Mouse (Mus musculus): ENCODE data around the gene Klhl4.

Klhl4 gene

DNA sequence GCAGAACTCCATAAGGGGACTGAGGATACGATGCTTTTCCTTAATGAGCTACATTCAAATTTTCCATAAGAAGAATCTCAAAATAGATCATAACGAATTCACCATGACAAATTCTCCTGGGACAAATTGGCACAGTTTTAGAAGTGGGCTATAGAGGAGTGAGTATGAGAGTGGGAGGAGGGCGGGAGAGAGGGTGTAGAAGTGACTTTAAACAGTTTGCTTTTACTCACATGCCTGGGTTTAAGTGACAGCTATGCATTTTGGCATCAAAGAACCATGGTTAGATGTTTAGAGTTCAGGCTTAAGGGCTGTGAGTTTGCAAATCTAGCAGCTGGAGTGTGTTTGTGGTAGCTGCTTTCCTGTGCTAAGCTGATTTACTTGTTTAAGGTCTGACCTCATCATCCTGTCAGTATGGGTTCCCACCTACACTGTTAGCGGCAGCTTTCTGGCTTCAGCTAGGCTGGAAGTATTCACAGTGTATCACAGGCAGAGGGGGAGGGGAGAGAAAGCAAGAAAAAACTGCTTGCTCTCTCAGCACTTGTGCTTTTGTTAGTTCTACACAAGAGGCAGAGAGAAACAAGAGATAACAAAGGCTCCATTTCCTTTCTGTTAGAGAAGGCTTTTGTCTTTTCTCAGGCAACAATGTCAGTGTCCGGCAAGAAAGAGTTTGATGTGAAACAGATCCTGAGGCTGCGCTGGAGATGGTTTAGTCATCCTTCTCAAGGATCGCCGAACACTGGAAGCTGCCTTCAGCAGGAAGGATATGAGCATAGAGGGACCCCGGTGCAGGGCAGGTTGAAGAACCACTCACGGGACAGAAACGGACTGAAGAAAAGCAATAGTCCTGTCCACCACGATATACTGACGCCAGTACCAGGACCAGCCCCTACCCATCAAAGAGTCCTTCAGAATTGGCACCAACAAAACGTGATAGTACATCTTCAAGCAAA lies at the start of gene Klhl4:
Klhl4 (plus strand) TSS at position 552 of the 950 bp plus-strand sequence.
- no peak for DNase-seq (ENCODE audit: extremely low read depth, insufficient read length, low spot score)

DNA sequence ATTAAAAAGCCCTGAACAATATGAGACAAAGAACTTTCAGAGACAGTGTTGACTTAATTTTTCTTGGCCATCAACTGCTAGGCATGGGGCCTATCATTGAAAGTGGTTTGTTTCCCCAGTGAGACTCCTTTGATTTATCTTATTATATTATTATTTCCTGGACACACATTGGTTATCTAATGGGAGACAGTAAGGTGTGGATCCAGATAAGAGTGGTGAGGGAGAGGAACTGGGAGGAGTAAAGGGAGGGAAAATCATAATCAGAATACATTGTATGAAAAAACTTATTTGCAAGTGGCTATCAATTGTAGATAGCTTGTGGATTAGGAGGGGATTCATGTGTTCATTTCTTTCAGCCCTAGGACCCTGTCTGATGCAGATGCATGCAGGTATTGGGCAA lies 10.0 kb downstream of the Klhl4 start:
- DNase-seq (ENCODE audit: extremely low read depth, insufficient read length, low spot score) = no peak

DNA sequence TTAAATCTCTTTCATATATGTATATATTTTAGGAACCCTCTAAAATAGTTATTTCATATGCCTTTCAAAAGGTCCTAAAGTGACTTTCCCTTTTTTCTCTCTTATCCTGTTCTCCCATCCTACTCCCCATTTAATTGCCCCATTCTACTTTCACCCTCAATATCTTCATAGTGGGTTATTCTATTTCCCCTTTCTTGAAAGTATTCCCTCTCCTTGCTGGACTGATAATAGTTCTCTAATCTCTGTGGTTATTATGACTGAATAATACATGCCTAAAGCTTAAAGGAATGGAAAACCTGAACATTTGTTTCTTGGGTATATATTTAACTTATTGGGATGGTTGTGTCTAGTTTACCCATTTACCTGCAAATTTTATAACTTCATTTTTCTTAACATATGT lies 12.6 kb downstream of the Klhl4 start:
- DNase-seq (ENCODE audit: extremely low read depth, insufficient read length, low spot score) = no peak

DNA sequence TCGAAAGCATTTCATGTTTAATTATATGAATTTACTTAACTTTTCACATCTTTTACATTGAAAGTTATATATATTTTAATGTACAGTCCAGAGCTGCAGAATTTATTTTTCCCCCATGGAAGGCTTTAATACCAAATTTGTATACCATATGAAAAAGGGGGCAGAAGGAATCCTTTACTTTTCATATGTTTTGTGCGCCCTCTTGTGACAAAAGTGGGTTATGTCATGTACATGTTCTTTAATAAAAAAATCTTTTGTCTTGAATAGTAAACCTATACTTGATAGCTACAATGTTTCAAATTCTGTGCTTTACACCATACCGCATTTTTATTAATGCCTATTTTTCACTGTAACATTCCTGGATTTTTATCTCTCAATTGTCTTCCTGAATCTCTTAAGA lies 84.0 kb downstream of the Klhl4 start:
- DNase-seq (ENCODE audit: extremely low read depth, insufficient read length, low spot score) = no peak

DNA sequence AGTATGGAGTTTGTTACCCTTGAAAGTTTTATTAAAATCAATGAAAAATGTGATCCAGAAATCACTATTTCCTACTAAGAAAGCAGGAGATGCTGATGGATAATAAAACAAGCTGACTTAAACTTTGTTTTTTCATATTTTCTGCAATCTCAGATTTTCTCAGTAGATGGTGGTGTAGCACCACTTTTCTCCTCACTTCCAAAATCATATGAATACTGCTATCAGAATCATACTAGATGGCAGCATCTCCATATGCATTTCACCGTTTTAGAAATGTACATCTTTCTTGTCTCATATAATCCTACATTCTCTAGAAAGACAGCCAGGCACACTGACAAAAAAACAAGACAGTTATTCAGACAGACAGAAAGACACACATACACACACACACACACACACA lies 108.2 kb downstream of the Klhl4 start:
- no peak for DNase-seq (ENCODE audit: extremely low read depth, insufficient read length, low spot score)
